Mouse (Mus musculus) CD8-positive naive resting alpha-beta T cell, adult 2 months (primary cell): ENCODE data around the gene Sptbn2.

ENCODE experiments used
- DNase-seq, 2 experiments: peaks; one replicate each; pipeline ENCODE4 v3.0.0; 2022; ENCODE audit warnings: low read depth in 2 of 2, low spot score in 2 of 2

Gene Sptbn2

DNA sequence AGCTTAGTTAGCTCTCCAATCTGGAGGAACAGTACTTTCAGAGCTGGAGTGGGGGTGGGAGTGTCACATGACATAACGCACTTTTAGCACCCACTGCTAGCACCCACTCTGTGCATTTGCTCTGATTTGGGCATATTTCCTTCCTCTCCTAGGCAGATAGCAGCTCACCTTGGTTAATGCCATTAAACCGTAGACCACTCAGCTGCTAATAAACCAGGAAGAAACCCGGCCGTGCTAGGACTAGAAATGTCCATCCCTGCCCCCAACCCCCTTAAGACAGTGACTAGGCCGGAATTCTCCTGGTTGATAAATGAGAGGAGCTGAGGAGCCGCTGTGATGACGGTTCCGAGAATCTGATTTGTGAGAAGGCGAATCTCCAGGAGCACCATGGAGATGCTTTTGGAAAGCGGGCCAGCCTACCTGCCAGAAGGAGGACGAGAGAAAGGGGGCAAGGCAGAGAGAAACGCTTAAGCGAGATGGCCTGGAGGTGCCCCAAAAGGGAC lies at the start of gene Sptbn2:
Sptbn2 (plus strand) TSS at position 70 of the 503 bp plus-strand sequence.
- DNase-seq: no peak

DNA sequence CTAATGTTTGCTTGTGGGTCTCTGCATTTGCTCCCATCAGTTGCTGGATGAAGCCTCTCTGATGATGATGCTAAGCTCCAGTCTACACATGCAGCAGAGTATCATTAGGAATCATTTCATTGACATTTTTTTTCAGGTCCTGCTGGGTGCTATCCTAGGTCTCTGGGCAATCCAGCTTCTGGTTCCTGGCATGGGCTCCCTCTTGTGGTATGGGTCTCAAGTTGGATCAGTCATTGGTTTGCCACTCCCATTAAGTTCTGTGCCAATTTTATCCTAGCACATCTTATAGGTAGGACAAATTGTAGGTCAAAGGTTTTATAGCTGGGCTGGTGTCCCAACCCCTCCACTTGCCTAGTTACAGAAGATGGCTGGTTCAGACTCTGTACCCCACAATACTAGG lies 44.2 kb upstream of the Sptbn2 start:
- no peak for DNase-seq

DNA sequence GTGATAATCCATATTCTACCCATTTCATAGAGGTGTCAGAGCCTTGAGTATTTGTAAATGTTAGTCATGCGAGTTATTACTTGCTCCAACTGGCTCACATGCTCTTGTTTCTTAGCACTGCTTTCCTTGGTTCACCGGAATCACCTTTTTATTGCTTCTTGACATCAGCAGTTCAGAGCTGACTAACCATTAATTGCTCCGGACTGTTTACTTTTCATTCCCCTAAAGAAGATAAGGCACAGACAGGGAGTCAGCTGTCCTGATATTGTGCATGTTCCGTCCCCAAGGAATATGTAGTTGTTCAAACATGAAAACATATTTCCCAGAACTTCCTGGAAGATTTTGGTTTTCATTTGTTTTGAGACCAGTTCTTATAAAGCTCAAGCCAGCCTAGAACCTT lies 40.2 kb upstream of the Sptbn2 start:
- no peak for DNase-seq

DNA sequence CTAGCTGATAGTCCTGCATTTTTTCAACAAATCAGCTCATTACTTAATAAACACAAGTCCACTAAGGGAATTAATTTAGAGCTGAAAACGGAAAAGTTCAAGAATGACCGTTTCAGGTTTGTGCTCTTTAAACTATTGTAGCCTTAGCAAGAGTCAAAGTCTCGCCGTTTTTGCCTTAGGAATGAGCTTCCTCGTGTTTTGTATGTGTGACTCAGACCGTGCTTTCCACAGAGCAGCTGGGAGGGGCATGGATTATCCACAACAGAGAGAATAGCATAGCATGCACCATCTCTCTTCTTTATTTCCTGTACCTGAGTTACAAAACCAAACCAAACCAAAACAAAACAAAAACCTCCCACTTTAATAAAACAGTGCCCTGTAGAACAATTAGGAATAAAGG lies 38.6 kb upstream of the Sptbn2 start:
- DNase-seq: no peak

DNA sequence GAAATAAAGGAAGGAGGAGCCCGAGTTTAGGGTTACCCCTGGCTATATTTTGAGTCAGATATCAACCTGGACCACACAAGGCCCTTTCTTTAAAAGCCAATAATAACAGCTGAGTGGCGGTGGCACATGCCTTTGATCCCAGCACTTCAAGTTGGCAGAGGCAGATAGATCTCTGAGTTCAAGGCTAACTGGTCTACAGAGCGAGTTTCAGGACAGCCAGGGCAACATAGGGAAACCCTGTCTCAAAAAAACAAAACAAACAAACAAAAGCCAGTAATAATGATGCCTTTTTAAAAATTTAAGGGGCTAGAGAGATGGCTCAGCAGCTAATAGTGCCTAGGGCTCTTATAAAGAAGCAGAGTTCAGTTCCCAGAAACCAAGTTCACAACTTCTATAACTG lies 16.6 kb upstream of the Sptbn2 start:
- DNase-seq: no peak

DNA sequence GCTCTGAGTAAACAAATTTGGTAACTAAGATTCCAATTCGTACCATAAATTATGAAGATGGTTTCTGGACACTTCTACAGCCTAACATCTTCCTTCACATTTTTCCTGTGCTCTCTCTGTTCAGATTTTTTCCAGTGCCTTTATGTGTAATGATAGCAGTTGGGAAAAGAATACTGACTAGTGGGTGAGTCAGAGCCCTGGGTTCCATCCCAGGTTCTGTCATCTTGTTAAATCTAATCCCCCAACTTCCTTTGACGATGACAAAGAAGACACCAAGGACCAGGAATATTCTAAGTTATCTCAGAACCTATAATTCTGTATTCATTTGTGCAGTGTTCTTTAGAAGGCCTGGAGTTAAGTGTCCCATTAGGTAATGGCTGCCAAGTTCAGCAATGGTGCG lies 13.8 kb upstream of the Sptbn2 start:
- DNase-seq: no peak

DNA sequence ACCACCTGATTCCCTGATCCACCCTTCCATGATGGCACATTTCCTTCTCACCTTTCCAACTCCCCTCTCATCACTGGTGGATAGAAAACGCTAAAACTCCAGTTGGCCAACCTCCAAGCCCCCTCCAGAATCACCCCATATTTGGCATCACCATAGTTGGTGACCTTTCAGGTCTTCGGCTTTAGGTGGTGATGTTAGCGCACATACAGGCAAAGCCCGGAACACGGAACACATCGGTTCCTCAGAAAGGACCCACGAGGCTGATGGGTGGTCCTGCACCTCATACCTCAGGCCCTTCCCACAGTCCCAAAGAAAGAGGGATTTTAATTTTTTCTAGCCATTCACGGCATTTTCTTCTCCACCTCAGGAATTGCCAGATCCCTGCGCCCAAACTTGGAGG lies 13.2 kb upstream of the Sptbn2 start:
- no peak for DNase-seq

DNA sequence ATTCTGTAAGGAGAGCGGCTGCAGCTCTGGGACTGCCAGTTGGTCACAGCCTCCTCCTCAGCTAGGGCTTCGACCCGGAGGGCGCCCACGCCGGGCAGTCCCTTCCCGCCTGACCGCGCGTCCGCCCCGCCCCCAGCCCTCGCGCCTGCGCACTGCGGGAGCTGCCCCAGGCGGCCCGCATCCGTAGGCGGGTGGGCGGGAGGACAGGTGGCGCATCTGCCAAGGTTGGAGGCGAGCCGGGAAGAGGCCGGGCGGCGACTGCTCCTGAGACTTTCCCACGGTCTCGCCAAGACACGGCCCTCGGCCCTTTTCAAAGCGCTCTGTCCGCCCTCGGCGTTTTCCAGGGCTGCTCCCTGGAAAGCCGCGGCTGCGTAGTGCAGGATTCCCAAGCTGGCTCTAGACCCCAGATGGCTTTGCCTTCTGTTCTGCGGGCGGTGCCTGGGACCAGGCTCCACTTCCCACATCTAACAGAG lies 12.7 kb upstream of the Sptbn2 start, which contains the start of gene Gm960:
Gm960 (minus strand) TSS at position 464 of the 473 bp plus-strand sequence.
- no peak for DNase-seq

DNA sequence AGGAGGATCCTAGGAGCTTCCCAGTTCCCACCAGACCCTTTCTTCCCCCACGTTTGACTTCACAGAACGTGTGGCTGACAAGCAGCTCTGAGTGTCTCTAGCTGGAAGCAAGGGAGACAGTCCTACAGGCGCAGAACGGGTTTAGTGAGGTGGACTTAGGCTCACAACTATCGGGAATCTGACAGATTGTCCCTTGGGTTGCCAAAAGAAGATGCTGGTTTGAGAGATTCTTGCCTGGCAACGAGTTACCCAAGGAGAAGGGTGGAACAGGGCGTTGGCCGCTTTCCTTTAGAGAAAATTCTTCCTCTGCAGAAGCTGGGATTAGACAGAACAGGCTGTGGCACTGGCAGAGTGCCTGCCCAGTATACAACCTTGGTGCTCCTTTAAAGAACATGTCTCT lies 12.1 kb upstream of the Sptbn2 start:
- DNase-seq: no peak

DNA sequence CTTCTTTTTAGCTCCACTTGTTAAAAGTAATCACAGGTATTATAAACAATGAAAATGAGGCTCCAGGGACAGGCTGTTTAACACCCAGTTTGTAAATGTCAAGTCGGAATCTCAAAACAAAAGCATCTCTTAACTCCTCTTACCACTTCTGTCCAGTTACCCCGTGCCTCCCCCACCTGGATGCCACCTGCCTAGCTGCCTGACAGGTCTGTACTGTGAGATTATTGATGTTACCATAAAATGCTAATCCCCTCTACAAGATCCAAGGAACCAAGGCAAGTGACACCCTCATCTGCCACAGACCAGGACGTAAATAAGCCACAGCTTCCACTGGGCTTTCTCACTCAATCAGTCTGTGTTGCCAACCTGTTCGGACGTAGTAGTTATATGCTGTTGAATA lies 11.1 kb upstream of the Sptbn2 start:
- no peak for DNase-seq

DNA sequence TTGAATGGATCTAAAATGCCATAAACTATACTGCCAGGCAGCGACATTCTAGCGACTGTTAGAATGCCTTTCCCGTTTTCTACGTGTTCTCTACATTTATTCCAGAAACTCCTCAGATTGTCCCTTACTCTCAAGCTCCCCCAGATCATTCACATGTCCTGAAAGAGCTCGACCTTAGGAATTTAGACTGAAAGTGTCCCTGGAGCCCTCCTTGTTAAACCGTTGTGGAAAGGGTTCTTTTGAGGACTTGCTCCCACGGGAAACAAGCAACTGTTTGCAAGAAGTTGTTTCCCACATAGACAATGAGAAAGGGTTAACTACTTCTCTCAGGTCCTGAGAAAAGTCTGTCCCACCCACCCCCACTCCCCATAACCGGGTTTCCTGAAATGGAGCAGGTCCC lies 10.3 kb upstream of the Sptbn2 start:
- no peak for DNase-seq

DNA sequence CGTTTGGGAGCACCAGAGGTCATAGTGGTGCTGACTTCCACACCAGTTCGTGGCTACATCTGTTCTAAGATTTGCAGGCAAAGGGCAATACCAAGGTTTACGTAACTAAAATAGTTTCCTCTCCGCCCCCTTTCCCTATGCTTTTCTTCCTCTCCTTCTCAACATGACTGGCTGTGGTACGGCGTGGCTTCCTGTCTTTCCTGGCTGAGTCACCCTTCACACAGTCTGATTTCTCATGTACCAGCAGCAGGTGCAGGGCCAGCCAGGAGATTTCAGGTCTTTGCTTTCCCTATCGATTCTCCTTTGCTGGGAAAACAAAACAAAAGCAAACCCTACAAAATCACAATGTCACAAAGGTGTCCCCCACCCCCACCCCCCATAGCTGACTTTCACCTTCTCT lies 9.7 kb upstream of the Sptbn2 start:
- DNase-seq: no peak

DNA sequence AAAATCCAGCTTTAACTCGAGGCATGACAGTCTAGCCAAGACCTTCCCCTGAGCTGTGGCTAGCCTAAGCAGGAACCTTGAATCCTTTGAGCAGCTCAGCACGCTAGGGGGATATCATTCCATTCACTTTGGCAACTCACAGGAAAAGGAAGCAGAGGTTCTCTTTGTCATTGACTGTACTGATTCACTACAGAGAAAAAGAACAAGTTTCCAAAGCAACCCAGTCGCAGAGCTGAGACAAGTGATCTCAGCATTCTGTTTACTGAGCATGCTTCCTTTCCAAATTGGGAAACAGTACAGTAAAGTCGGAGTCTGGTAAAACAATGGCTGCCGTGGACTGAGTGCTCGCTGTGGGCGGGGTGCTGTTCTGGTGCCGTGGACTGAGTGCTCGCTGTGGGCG lies 2.2 kb upstream of the Sptbn2 start:
- no peak for DNase-seq

DNA sequence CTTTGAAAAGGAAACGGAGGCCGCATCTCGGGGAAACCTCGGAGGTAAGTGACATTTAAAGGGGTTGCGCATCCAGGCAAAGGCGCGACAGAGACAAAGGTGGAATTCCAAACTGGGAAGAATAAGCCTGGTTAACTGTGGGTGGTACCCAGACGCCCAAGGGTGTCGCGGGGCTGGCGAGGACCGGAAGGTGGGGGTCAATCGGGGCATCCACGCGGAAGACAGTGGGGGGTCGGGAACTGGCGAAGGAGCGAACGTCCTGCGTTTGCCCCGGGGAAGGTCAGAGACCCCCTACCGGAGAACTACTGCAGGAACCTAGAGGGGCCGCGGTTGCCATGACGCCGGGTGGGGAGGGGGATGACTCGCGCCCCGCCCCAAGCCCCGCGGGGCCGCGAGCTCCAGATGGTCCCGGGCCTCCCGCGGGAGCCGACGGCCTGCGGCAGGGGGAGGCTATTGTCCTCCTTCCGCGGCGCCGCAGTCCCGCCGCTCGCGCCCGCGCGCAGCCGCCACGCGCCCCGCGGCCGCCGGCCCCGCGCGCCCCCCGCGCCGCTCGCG lies 711 bp downstream of the Sptbn2 start:
- DNase-seq: no peak

DNA sequence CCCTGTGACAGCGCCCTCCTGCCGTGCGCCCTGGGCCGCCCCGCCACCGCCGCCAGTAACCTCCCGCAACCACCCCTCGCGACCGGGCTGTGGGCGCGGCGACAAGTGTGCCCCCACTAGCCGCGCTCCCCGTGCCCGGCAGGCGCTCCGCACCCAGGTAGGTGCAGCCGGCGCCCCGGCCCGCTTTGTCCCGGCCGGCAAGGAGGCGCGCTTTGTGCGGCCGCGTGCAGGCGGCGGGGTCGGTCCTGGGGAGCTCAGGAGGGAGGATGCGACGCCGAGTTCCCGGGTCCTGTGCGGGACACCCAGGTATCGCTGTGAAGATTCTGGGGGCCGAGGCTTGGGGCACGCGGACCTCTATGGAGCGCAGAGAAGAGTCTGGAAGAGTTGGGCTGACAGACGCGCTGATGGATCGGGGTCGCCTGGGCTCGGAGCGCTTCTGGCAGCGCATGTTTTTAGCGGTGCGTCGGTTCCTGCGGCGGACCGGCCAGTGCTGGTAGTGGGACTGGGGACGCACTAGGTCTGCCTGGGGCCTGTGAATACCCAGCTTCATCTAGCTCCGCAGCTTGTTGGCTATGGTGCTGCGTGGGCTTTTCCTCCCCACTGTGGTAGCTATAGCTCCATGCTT lies 1.3 kb downstream of the Sptbn2 start:
- DNase-seq: no peak

DNA sequence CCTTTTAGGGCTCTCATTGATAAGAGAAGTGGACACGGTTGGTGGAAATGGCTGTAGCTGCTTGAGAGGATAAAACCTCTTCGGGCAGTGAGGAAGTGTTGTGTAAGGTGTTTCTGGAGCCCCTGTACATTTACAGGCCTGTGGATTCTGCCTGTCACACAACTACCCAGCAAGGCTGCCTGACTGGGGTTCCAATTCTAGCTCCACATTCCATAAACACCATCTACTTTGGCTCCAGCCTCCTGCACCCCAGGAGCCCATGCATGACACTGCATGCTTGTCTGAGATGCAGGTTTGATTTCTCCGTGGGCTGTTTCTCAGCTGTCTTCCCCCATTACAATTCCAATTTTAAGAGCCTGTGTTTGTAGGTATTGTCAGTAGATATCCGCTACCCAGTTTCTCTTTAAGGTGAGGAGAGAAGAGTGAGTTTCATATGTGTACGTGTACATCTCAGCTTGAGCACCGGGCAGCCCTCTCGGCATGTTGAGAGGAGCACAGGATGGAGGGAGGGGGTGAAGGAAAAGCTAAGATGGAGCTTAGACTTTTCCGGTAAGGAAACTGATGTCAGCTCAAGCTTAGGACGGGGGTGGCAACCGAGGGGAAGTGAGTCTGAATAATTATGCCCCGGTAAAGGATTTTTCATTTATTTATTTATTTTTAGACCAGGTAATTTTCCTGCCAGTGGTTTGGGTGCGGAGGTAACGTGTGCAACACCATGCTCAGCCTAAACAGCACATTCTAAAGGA lies 2.0 kb downstream of the Sptbn2 start:
- DNase-seq: no peak

DNA sequence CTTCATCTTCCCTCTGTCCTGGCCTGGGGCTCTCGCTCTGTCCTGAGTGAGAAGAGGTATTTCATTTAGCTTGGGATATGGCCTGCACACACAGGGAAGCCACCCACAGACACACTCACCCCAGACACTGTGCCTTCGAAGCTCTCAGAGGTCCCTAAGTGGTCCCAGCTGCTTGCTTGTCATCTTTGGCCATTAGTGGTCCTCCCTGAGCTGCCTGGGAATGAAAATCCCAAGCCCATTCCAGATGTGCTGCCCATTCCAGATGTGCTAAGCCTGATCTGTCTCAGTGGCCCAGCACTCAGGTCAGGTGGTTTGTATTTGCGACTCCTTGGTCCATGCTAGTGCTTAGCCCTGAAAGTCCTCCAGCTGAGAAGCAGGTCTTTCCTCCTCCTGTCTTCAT lies 2.9 kb downstream of the Sptbn2 start:
- no peak for DNase-seq

DNA sequence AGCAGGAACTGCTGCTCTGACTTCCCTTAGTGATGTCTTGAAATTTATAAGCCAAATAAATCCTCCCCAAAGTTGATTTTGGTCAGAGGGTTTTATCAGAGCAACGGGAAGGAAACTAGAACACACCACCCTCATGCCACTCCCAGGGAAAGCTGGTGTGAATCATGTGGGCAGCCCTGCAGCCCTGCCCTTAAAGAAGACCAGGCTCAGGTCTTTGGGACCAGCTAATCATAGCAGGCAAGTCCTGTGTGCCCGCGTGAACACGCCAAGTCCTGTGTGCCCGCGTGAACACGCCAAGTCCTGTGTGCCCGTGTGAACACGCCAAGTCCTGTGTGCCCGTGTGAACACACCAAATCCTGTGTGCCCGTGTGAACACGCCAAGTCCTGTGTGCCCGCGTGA lies 5.8 kb downstream of the Sptbn2 start:
- no peak for DNase-seq

DNA sequence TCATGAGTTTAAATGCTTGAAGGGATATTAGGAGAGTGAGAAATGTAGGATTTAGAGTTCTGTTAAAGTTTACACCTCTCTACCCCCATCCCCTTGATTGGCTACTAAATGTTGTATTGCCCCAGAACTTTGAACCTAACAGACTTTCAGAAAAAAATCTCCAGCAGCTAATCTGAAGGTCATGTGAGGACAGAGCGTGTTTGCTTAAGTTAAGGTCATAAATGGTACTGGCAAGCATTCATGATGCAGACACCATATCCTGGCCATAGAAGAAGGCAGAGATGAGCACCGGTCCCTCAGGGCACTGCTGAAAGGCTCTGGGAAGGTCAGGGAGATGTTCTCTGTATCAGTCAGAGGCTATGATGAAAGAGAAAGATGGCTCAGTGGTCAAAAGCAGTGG lies 6.3 kb downstream of the Sptbn2 start:
- no peak for DNase-seq

DNA sequence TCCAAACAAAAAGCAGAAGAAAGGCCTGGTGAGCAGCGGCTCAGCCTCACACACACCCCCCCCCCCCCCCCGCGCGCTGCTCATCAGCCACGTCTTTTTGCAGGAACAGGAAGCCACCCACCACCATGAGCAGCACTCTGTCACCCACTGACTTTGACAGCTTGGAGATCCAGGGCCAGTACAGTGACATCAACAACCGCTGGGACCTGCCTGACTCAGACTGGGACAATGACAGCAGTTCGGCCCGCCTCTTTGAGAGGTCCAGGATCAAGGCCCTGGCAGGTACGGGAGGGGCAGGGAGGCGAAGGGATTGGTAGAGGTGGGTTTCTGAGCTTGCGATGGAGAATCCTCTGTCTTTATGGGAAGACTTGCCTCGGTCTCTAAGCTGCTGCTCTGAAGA lies 7.7 kb downstream of the Sptbn2 start:
- no peak for DNase-seq

DNA sequence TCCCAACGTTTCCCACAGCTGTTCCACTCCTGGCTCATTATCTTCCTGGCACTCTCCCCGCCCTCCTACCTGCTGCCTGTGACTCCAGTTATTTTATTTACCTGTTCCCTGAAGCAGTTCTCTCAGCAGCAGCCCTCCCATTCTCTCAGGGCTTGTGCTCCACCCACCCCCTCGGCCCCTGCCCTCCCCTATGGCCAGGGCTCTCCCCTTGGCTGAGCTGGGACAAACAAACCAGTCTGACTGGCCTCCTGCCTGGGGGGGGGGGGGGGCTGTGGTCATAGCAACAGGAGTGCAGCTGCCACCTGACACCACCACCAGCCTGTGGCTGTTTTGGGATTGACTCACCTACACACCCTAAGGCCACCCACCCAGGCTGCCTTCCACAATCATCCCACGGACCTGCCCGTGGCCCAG lies 8.4 kb downstream of the Sptbn2 start:
- DNase-seq: no peak

DNA sequence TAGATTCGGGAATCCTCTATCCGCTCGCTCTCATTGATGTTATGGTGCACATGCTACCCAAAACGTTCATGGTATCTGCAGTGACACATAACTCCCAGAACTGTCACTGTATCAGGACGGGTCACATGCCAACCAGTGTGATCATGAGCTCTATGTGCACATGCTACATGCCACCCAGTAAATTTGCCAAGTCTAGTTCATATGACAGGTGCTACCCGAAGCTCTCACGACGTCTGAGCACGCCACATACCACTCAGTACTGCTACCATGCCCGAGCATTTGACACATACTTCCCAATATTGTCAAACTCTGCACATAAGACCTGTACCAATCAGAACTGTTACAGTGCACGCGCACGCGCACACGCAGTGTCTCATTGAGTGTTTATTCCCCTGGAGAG lies 9.1 kb downstream of the Sptbn2 start:
- no peak for DNase-seq
